Mouse (Mus musculus) neutrophil, adult 65 days (primary cell): ENCODE measurements around the gene Dus3l. TPM values are rescaled to one million over a fixed set of nuclear protein-coding genes. Genes with fewer than 3 reads are reported as not detected.

Experiments used
- total RNA-seq: library from RNA; stranded (reverse); gene quantifications from 2 replicates; pipeline ENCODE4 v1.2.4, GENCODE M21; 2023

The Dus3l gene
- 13.8 and 18.0 TPM in 2 replicates for total RNA-seq

GRCm38 (mm10) chr17:56764474-56765354 lies at the start of gene Dus3l:
Dus3l (plus strand) TSS chr17:56764757.

GRCm38 (mm10) chr17:56717363-56718058 lies 47.0 kb upstream of the Dus3l start, which contains the start of the genes Ndufa11 and Vmac:
Ndufa11 (plus strand) TSS chr17:56717767.
Vmac (minus strand) TSS chr17:56718022.

GRCm38 (mm10) chr17:56757416-56758123 lies 7.0 kb upstream of the Dus3l start, which contains the start of gene Nrtn:
Nrtn (minus strand) TSS chr17:56757530.

GRCm38 (mm10) chr17:56769950-56770349 lies 5.4 kb downstream of the Dus3l start, which contains the start of gene Prr22:
Prr22 (plus strand) TSS chr17:56770250.

Other genes with a start within 250 kb of the Dus3l start
- 6.4 and 8.6 TPM in 2 replicates for gene Gm20219, start 210.4 kb upstream of the Dus3l start, total RNA-seq
- 354 and 536 TPM in 2 replicates for gene Safb2, start 180.2 kb upstream of the Dus3l start, total RNA-seq
- 163 and 266 TPM in 2 replicates for gene Safb, start 179.9 kb upstream of the Dus3l start, total RNA-seq
- 34.1 and 47.2 TPM in 2 replicates for gene 2410015M20Rik, start 155.0 kb upstream of the Dus3l start, total RNA-seq
- 138 and 292 TPM in 2 replicates for gene Rpl36, start 151.3 kb upstream of the Dus3l start, total RNA-seq
- 18.7 and 28.1 TPM in 2 replicates for gene Lonp1, start 137.9 kb upstream of the Dus3l start, total RNA-seq
- gene Catsperd, start 136.6 kb upstream of the Dus3l start, total RNA-seq = 3.3 and 4.5 TPM in 2 replicates
- 49.4 and 62.2 TPM in 2 replicates for gene Ranbp3, start 91.5 kb upstream of the Dus3l start, total RNA-seq
- gene Ndufa11, start 47.0 kb upstream of the Dus3l start, total RNA-seq = 27.1 and 42.7 TPM in 2 replicates
- 1.1 and 1.7 TPM in 2 replicates for gene Vmac, start 46.7 kb upstream of the Dus3l start, total RNA-seq
- not detected in 2 replicates for gene Nrtn, start 7.2 kb upstream of the Dus3l start, total RNA-seq
- gene Prr22, start 5.5 kb downstream of the Dus3l start, total RNA-seq = 0.47 TPM in 1 of 2 replicates, not detected in the other
- 10.2 and 12.6 TPM in 2 replicates for gene Rfx2, start 66.3 kb downstream of the Dus3l start, total RNA-seq
- gene Acsbg2, start 109.7 kb downstream of the Dus3l start, total RNA-seq = not detected in 2 replicates
- gene 1700061G19Rik, start 110.7 kb downstream of the Dus3l start, total RNA-seq = 0.38 TPM in 1 of 2 replicates, not detected in the other
- gene Mllt1, start 170.7 kb downstream of the Dus3l start, total RNA-seq = 15.6 and 19.8 TPM in 2 replicates
- not detected in 2 replicates for gene Acer1, start 217.4 kb downstream of the Dus3l start, total RNA-seq
- 5.8 and 10.5 TPM in 2 replicates for gene Clpp, start 225.5 kb downstream of the Dus3l start, total RNA-seq
- 6.7 and 8.1 TPM in 2 replicates for gene Alkbh7, start 232.6 kb downstream of the Dus3l start, total RNA-seq
- gene Pspn, start 235.3 kb downstream of the Dus3l start, total RNA-seq = not detected in 2 replicates
- gene Gtf2f1, start 246.5 kb downstream of the Dus3l start, total RNA-seq = 73.8 and 75.6 TPM in 2 replicates
- gene Gm17949, start 246.7 kb downstream of the Dus3l start, total RNA-seq = not detected in 2 replicates